Mouse (Mus musculus) lung, adult 2 months (tissue): ENCODE data around the gene Usp25. TPM values are rescaled to one million over a fixed set of nuclear protein-coding genes. Genes with fewer than 3 reads are reported as not detected.
A peak's percentile ranks its signal among the peaks of the same experiment; 100 is the strongest.

ENCODE experiments used
- DNase-seq: peaks from one replicate; pipeline ENCODE4 v3.0.0; 2022
- H3K4me1 ChIP-seq: fragments of 200-500 bp; 2 replicates; pipeline ENCODE4 v1.6.1; 2011; ENCODE audit warnings: low read length; ENCODE audit not compliant: control insufficient read depth, insufficient read depth
- H3K4me3 ChIP-seq: fragments of 200-500 bp; replicated peaks from 2 replicates; pipeline ENCODE3; 2011; ENCODE audit warnings: low read depth, mild to moderate bottlenecking, control low read depth, low read length; ENCODE audit errors: extremely low read depth
- CTCF ChIP-seq: fragments of 200-500 bp; IDR thresholded peaks from 2 replicates; pipeline ENCODE4 v1.5.1; 2011; ENCODE audit warnings: mild to moderate bottlenecking, low read length, control low read depth; ENCODE audit not compliant: insufficient read depth
- POLR2A ChIP-seq: fragments of 200-500 bp; IDR thresholded peaks from 2 replicates; pipeline ENCODE4 v1.6.1; 2011; ENCODE audit warnings: low read depth, mild to moderate bottlenecking, control low read depth, low read length, borderline replicate concordance; ENCODE audit errors: extremely low read depth
- WGBS: fragments of 180-500 bp; shearing (Covaris S2); methylation state at CpG from one replicate; pipeline ENCODE4 v1.1.7; 2018; 5-methylcytosine and 5-hydroxymethylcytosine counted together
- polyA plus RNA-seq: library from polyadenylated mRNA; depleted of rRNA; stranded (reverse); fragments of >200 nt; gene quantifications from 2 replicates; pipeline ENCODE4 v1.2.3, GENCODE M21; 2012; rRNA removed

Usp25 gene
- 16.9 and 22.2 TPM in 2 replicates for polyA plus RNA-seq

DNA sequence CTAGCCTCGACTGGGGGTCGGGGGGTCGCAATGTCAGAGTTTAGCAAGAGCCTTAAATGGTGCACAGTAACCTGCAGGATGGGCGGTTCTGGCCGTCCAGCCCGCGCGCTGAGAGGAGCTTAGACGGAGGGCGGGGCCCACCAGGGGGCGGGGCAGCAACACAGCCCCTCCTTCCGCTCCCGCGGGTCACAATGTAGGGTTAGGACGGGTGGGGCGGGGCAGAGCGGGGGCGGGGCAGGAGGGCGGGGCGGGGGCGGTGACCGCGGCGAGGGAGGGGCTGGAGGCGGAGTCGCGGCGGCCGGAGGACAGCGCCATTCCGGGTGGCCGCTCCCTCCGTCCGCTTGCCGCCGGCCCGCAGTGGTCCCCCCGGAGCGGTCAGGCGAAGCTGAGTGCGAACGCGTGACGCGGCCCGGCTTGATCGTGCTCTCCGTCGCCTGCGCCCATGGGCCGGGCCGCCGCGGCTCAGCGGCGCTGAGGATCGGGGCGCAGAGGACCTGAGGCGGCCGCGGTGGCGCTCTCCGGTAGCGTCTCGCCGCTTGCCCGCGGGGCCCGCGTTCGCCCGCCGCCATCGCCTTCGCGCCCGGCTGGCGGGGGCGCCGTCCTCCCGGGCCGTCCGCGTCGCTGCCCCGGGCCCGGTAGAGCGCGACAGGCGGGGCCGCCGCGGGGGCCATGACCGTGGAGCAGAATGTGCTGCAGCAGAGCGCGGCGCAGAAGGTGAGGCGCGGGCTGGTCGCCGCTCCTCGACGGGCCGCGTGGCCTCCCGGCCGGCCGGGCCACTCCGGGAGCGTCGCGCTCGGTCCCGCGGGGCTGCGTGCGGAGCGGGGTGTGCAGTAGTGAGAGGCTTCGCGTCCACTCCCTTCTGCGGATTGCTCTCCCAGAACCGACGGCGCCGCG is at the start of gene Usp25:
Usp25 (plus strand) TSS at position 280 of the 894 bp plus-strand sequence.
- DNase-seq, result peak; percentile 89
- Histone ChIP-seq H3K4me1 (peaks cover 16% of the 10 kb centered on the region), H3K4me3 (peak within 1 kb of the TSS; percentile 85)
- TF ChIP-seq CTCF (no peak), POLR2A (peak; percentile 85)
- WGBS, result under 1% methylated on average over 103 of the region's 126 CpGs

DNA sequence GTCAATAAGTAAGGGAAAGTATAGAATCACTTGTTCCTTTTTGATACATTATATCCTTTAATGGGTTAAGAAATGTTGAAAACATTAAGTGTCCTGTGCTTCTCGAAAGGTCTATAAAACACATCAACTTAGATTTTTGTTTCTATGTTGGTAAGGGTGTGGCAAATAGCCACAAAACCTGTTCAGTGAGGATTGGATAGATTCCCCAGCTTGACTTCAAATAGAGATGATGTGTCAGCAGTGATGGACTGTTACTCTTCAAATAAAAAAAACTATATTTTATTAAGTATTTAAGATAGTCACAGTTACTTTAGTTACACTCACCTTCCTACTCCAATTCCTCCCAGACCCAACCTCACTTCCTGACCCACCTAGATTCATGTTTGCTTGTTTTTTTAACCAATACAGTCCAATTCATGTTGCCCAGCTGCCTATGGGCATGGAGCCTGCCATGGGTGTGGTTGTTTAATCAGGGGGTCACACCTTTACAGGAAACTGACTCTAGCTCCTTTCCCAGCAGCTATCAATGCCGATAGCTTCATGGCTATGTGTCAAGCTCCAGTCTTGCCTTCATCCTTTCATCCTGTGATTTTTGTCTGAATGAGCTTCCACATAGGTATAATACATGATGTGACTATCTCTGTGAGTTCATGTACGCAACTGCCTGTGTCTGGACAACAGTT is 45.8 kb upstream of the Usp25 start:
- H3K4me1 ChIP-seq, result no peaks in the 10 kb centered on the region
- TF ChIP-seq POLR2A (no peak), CTCF (no peak)
- 76% methylated on average over 3 of the region's 3 CpGs for WGBS
- DNase-seq, result no peak
- H3K4me3 ChIP-seq, result no peak overlapping the region

DNA sequence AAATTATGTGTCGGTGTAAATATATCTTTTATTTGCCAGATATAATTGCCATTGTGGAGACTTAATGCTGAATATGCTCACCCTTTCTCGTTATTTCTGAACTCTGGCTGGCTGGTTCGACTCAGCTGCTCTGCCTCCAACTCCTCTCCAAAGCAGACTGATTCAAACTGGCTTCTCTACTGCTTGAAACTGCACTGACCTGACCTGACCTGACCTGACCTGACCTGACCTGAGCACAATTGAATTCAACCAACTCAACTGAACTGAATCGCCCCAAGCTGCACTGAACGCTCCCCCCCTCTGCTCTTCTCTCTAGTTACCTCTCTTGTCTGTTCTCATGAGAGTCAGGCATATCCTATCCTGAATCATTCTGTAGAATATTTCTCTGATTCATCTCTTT is 42.3 kb upstream of the Usp25 start:
- TF ChIP-seq POLR2A, result no peak
- no peak for TF ChIP-seq CTCF
- WGBS, result 62% methylated on average over 5 of the region's 5 CpGs
- no peak for DNase-seq
- H3K4me1 ChIP-seq, result no peaks in the 10 kb centered on the region
- H3K4me3 ChIP-seq, result no peak overlapping the region

DNA sequence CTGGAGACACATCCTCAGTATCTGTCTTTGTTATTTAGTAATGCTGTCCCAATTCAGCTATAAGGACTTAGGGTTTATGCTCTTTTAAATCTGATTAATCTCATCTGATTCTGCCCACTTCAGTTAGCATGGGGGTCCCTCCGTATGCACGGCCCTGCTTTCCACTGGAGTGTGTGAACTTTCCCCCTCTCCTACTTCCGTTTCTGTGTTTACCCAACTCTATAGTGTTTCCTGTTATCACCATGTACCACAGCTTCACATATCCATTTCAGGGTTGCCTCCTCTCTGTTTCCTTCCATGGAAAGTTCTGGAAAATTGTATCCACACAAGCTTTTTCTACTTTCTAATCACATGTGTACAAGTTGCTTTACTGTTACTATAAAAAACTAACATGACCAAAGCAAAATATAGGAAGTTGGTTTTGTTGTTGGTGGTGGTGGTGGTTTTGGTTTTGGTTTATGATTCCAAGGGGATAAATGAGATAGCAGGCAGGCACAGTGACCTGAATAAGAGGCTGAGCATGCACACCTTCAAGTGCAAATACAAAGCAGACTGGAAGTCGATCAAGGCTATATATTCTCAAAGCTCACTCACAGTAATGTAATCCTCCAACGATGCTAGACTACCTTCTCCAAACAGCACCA is 36.6 kb upstream of the Usp25 start:
- DNase-seq, result no peak
- Histone ChIP-seq H3K4me3 (no peak overlapping the region), H3K4me1 (no peaks in the 10 kb centered on the region)
- TF ChIP-seq POLR2A (no peak), CTCF (no peak)
- WGBS, result 43% methylated on average over 5 of the region's 5 CpGs

DNA sequence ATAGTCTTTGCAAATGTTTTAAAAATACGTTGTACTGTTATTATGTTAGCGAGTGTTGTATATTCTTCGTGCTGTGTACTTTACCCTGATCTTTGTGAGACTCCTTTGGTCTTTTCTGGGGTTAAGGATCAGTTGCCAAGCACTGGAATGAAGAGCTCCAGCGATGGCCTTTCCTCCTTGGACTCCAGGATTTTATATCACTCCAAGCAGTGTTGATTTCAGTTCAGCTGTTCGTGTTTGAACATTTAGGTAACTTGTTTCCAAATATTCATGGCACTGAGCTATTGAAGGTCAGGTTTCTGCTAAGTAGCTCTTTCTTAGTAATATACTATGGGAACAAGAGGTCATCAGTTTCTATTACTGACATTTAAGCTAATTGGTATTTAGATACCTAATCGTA is 29.8 kb upstream of the Usp25 start:
- 84% methylated on average over 6 of the region's 6 CpGs for WGBS
- no peak for DNase-seq

DNA sequence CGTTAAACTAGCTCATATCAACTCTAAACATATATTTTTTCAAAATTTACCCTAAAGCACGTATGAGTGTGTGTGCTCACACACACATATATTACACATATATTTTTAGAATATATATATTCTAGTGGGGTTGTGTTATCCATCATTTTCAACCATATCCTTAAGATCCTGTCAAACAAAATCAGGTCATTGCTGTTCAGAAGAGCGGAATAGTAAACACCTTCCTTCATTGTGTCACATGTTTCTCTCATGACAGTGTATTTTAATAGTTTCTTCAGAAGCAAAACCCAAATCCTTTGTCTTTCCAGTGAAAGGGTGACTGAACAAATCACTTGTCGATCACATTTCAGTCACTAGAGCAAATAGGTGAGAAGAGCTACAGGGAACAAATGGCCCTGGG is 25.8 kb upstream of the Usp25 start:
- WGBS, result 87% methylated on average over 4 of the region's 4 CpGs
- DNase-seq, result no peak
- no peak for TF ChIP-seq CTCF
- no peak for TF ChIP-seq POLR2A
- Histone ChIP-seq H3K4me1 (no peaks in the 10 kb centered on the region), H3K4me3 (no peak overlapping the region)

More for the DNA sequence above, 29.8 kb upstream of the Usp25 start:
- no peaks in the 10 kb centered on the region for H3K4me1 ChIP-seq
- no peak overlapping the region for H3K4me3 ChIP-seq
- TF ChIP-seq POLR2A (no peak), CTCF (no peak)

DNA sequence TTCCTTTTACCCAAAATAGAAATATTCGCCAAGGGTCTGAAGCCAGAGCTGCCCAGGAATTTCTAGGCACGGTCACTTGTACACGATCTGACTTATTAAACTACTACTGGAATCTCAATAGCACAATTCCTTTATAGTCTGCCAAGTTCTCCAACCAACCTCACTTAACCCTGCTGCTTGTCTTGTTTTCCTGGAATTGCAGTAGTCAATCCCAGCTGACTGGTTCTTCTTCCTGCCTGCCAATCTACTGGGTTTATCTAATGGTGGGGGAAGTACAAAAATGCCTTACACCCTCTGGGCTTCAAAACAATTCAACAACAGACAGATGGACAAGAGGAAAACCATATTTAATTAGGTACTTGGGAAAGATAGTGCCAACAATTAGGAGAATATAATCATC is 9.6 kb upstream of the Usp25 start:
- 31% methylated on average over 3 of the region's 3 CpGs for WGBS
- H3K4me3 ChIP-seq, result no peak overlapping the region
- DNase-seq, result no peak

DNA sequence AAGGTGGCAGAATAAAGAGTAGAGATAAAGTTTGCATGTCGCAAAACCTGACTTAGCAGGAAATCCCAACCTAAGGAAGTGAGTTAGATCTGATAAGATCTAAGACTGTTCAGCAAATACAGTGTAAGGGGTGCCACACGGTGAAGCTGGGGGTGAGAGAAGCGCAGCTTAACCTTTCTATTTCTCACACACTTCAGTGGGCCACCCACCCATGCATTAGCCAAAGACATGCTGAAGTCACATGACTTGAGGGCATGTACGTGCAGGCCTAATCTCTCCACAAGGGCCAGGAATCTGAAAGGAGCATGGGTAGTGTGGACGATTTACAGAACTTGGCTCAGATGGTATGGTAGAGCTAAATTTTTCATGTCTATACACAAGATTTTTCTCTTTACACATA is 4.3 kb upstream of the Usp25 start:
- 54% methylated on average over 5 of the region's 5 CpGs for WGBS
- H3K4me1 ChIP-seq, result peaks cover 3% of the 10 kb centered on the region
- no peak for DNase-seq
- no peak for TF ChIP-seq POLR2A
- TF ChIP-seq CTCF, result no peak
- H3K4me3 ChIP-seq, result no peak overlapping the region

More for the DNA sequence above, 9.6 kb upstream of the Usp25 start:
- H3K4me1 ChIP-seq, result peaks cover 3% of the 10 kb centered on the region
- no peak for TF ChIP-seq POLR2A
- TF ChIP-seq CTCF, result no peak
